Mouse (Mus musculus): ENCODE results near the gene Dync1i1.

DNA sequence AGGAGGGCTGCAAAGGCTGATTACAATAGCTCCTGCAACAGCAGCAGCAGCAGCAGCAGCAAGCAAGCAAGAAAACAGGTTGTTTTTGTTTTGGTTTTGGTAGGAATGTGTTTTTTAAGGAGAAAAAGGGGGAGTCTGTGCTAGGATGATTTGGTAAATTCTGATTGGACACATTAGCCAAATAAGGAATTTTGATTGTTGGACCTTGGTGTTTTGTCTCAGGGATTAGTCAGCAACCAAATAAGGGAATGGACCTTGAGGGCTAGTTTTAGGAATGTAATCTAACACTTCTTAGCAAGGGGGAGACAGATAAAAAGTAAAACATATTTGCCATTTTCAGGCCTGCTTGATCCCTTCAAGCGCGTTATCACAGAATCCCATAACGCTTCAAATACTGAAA, 45.7 kb upstream of the Dync1i1 start:
- TF ChIP-seq CTCF (IDR thresholded peaks at IDR 0.05; ENCODE audit: insufficient read depth, low read length) (no peak), POLR2A (IDR thresholded peaks at IDR 0.05; ENCODE audit: borderline replicate concordance, extremely low read depth, low read depth, low read length) (no peak)

Measured in lung, adult 2 months (tissue).